Mouse (Mus musculus) midbrain, embryonic 11.5 days (tissue): ENCODE measurements around the gene Olfr901. TPM values are rescaled to one million over a fixed set of nuclear protein-coding genes. Genes with fewer than 3 reads are reported as not detected.

Source experiments
- polyA plus RNA-seq: library from polyadenylated mRNA; unstranded; fragments of >200 nt; fragmentation: Nextera tagmentation; extraction: Ambion mirVana; gene quantifications from 2 replicates; pipeline ENCODE4 v1.2.1, GENCODE M21; 2014

Gene Olfr901
- polyA plus RNA-seq, 1 experiment from 2014 or later: not detected

Other genes starting within 250 kb of the Olfr901 start
- not detected in 2 replicates for gene Olfr891, start 248.6 kb upstream of the Olfr901 start, polyA plus RNA-seq
- not detected in 2 replicates for gene Olfr893, start 221.1 kb upstream of the Olfr901 start, polyA plus RNA-seq
- gene Olfr894, start 211.4 kb upstream of the Olfr901 start, polyA plus RNA-seq: not detected in 2 replicates
- gene Olfr143, start 176.7 kb upstream of the Olfr901 start, polyA plus RNA-seq: not detected in 2 replicates
- gene Olfr895, start 161.6 kb upstream of the Olfr901 start, polyA plus RNA-seq: not detected in 2 replicates
- gene Olfr896-ps1, start 138.3 kb upstream of the Olfr901 start, polyA plus RNA-seq: not detected in 2 replicates
- not detected in 2 replicates for gene Olfr25, start 100.4 kb upstream of the Olfr901 start, polyA plus RNA-seq
- not detected in 2 replicates for gene Olfr898, start 81.0 kb upstream of the Olfr901 start, polyA plus RNA-seq
- gene Olfr250, start 62.6 kb upstream of the Olfr901 start, polyA plus RNA-seq: not detected in 2 replicates
- gene Olfr251, start 52.4 kb upstream of the Olfr901 start, polyA plus RNA-seq: not detected in 2 replicates
- not detected in 2 replicates for gene Olfr147, start 27.8 kb upstream of the Olfr901 start, polyA plus RNA-seq
- gene Olfr902, start 18.2 kb downstream of the Olfr901 start, polyA plus RNA-seq: not detected in 2 replicates
- gene Olfr904, start 33.7 kb downstream of the Olfr901 start, polyA plus RNA-seq: not detected in 2 replicates
- gene Olfr905, start 41.7 kb downstream of the Olfr901 start, polyA plus RNA-seq: not detected in 2 replicates
- not detected in 2 replicates for gene Olfr906, start 57.6 kb downstream of the Olfr901 start, polyA plus RNA-seq
- gene Olfr907, start 66.3 kb downstream of the Olfr901 start, polyA plus RNA-seq: not detected in 2 replicates
- gene Olfr911-ps1, start 92.1 kb downstream of the Olfr901 start, polyA plus RNA-seq: not detected in 2 replicates
- gene Olfr910, start 108.4 kb downstream of the Olfr901 start, polyA plus RNA-seq: not detected in 2 replicates
- not detected in 2 replicates for gene Olfr912, start 150.7 kb downstream of the Olfr901 start, polyA plus RNA-seq
- gene Olfr913, start 163.3 kb downstream of the Olfr901 start, polyA plus RNA-seq: not detected in 2 replicates
- gene Olfr914, start 175.6 kb downstream of the Olfr901 start, polyA plus RNA-seq: not detected in 2 replicates
- gene Olfr916, start 230.4 kb downstream of the Olfr901 start, polyA plus RNA-seq: not detected in 2 replicates
- gene Olfr917, start 236.4 kb downstream of the Olfr901 start, polyA plus RNA-seq: not detected in 2 replicates
- not detected in 2 replicates for gene Olfr918, start 245.1 kb downstream of the Olfr901 start, polyA plus RNA-seq